Mouse (Mus musculus): ENCODE data around the gene Ankrd22.

- TF ChIP-seq CTCF (conservative IDR thresholded peaks at IDR 0.05; ENCODE audit: insufficient read depth, insufficient read length, low read depth, low read length) (no peak; the same call in 1 of the 2 replicates), POLR2A (IDR thresholded peaks at IDR 0.05; ENCODE audit: low read depth, low read length) (no peak)
Observed at GRCm38 (mm10) chr19:34151909-34152308, 13.9 kb downstream of the Ankrd22 start.
